Mouse (Mus musculus): ENCODE data around the gene Chchd4. TPM values are rescaled to one million over a fixed set of nuclear protein-coding genes. Genes with fewer than 3 reads are reported as not detected.

The Chchd4 gene
- total RNA-seq (2021) = 10 to 100 TPM; 19.8 to 22.8 TPM

DNA sequence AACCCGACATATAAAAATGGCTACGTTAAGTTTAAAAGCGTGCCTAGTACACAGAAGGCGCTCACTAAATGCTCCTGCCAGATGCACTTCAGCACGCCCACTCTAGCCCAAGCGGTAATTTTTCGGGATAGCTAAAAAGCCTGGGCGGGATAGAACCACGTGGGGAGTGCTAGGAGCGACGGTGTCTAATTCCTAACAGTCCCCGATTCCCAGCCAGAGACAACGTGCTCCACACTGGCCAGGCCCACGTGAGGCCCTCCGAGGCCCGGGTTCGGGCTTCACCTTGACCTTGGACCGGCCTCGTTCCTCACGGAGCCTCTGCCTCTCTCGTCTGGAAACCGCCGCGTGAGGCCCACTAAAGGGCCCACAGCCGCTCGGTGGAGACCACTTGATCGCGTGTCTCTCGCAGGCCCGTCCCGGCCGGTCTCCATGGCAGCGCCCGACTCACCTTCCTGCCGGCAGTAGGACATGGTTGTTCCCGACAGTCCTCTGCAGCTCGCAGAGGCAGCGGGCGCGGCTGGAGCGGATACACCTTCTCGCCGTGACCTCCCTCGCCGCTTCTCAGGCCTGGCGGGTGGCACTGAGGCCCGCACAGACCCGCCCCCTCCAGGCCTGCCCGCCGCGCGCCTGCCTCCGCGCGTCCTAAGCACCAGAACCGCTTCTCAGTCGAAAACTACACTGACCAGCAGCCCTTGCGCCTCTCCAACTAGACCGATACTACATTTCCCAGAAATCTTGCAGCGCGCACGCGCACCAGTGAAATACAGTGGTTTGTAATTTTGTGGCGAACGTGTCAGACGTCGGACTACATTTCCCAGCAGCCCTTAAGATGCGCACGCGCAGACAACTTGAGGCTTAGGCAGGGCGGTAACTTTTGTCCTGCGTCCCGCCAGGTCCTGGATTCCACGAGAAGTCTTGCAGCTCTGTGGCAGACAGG is at the start of gene Chchd4, which contains the start of gene Tmem43:
TSS of gene Chchd4 (minus strand) at position 679 of the 937 bp plus-strand sequence.
TSS of gene Tmem43 (plus strand) at position 836 of the 937 bp plus-strand sequence.
- peak; percentile 99 for DNase-seq

- DNase-seq = no peak
Observed at GRCm38 (mm10) chr6:91522816-91523215, 49.5 kb upstream of the Chchd4 start.

DNA sequence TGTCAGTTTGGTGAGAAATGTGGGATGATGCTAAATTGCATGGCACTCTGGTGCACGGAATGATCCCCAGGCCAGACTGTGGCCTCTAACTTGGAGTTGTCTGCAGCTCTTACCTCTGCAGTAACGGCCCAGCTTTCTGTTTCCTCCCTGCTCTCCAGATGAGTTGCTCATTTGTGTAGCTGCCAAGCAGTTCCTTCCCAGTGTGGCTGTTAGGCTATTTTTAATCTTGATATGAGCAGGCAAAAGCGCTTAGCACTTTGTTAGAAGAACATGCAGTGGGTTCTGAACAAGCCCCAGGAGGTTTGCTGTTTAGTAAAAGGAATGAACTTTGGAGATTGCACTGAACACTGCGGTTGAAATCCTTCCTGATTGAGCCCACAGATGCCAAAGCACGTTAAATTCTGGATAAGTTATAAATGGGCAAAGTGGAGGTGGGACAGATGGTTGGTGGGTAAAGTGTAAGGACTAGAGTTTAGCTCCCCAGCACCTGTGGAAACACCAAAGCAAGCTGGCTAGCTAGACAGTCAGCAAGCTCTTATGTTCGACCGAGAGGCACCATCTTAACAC is 45.2 kb upstream of the Chchd4 start:
- DNase-seq = no peak

DNA sequence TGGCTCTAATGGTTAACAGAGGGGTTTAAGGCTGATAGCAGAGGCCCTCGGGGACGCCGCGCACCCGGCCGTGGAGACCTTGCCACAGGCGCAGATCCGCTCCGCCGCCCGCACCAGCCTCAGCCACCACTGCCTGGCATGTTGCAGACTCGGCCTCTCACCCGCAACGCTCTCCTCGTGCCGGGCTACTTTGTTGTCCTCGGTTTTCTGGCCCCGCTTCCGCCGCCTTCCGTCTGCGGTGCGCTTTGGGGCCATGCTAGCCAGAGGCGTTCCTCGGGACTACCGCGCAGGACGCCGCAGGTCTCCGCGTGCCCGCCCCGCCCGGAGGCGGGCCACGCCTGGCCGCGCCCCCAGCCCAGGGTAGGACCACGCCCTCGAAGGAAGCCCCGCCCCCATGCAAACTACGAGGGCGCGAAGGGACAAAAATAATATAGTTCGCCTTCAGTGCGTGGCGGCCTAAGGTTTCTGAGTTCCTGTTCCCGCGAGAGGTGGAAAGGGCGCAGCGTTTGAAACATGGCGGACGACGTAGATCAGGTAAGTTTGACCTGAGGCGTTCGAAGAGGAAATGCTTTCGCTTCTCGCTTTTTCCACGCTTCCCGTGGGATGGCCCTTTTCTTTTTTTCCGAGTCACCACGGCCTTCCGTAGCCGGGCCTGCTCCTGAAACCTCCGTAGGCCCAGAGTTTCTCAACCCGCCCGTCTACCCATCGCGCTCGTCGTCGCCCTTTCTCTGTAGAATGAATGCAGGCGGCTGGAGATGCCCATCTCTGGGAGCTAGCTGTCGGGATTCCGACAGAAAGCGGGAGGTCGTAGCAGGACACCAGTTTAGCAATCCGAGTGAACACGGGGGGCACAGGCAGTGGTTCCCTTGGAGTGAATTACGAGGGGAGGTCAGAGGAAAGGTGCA is 42.5 kb upstream of the Chchd4 start, which contains the start of the genes Xpc and Lsm3:
TSS of gene Xpc (minus strand) at position 344 of the 905 bp plus-strand sequence.
TSS of gene Lsm3 (plus strand) at position 384 of the 905 bp plus-strand sequence.
- peak; percentile 97 to 99 for DNase-seq

GRCm38 (mm10) chr6:91514737-91515362 is 41.5 kb upstream of the Chchd4 start:
- no peak for DNase-seq

DNA sequence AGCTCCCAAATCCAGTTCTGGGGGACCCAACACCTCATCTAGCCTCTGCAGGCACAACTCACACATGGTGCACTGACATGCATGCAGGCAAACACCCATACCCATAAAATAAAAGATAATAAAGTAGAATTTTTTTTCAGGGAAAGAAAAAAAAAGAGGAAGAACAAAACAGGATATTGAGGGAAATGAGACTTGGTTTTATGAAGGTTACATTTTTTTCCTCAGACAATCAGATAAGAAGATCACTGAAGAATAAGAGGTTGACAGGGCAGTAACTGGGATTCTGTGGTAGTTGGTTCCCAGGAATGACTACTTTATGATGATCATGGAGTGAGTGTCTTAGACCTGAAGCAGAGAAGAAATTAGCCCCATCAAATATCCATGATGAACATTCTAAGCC is 40.8 kb upstream of the Chchd4 start:
- no peak for DNase-seq

- no peak for DNase-seq
Observed at GRCm38 (mm10) chr6:91510211-91510610, 36.9 kb upstream of the Chchd4 start.

- DNase-seq = peak; percentile 39 to 57
Observed at GRCm38 (mm10) chr6:91509326-91509725, 36.0 kb upstream of the Chchd4 start.

GRCm38 (mm10) chr6:91508041-91508440 is 34.7 kb upstream of the Chchd4 start:
- DNase-seq = no peak

DNA sequence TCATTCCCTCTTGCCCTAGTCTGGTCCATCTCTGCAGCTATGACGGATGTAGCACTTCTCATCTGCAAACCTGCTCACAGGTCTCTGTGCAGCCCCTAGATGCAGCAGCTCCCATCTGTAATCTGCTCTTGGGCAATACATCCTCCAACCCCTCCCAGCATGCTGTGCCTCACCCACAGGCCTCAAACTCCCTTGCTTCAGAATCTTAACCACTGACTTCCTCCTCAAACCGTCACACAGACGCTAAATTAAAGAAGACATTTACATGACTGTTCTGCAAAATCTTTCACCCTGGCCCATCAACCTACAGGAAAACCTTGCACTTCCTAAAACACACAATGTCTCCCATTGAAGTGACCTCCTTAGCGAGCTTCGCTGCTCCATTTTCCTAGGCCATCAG is 32.7 kb upstream of the Chchd4 start:
- DNase-seq = no peak

GRCm38 (mm10) chr6:91503302-91503701 is 30.0 kb upstream of the Chchd4 start:
- DNase-seq = no peak

DNA sequence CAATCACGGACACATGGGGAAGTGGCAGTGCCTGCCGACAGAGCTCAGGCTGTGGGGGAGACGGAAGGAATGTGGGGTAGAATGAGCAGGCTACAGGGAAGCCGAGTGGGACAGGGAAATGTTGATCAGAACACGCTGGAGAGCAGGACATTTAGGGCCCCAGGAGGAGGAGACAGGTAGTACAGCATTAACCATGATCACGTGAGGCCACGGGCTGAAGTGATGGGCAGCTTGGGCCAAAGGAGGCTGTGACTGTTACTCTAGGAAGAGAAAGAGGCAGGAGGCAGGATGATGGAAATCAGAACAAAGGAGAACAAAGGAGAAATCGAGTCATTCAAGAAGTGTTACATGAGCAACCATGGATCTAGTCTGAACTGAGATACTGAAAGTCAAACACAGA is 21.2 kb upstream of the Chchd4 start:
- DNase-seq = no peak

GRCm38 (mm10) chr6:91493053-91493452 is 19.7 kb upstream of the Chchd4 start:
- DNase-seq = no peak

DNA sequence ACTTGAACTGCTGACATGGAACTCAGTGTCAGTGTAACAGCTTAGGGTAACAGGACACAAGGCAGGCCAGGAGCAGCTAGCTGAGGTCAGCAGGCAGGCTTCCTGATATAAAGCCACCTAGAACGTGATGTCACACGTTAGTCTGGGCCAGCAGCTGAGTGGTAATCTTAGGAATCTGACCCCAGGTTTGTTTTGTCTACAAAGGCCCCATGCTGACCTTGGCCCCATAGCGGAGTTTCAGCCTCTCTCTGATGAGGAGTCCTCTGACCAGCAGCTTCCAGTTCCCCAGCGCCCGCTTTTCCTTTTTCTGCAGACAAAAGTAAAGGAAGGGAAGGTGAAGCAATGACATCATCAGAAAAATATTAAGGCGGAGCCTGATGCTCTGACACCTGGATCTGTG is 17.7 kb upstream of the Chchd4 start:
- DNase-seq = no peak

- peak; percentile 50 to 60 for DNase-seq
Observed at GRCm38 (mm10) chr6:91489872-91490271, 16.5 kb upstream of the Chchd4 start.

GRCm38 (mm10) chr6:91488496-91489212 is 15.3 kb upstream of the Chchd4 start:
- no peak for DNase-seq

DNA sequence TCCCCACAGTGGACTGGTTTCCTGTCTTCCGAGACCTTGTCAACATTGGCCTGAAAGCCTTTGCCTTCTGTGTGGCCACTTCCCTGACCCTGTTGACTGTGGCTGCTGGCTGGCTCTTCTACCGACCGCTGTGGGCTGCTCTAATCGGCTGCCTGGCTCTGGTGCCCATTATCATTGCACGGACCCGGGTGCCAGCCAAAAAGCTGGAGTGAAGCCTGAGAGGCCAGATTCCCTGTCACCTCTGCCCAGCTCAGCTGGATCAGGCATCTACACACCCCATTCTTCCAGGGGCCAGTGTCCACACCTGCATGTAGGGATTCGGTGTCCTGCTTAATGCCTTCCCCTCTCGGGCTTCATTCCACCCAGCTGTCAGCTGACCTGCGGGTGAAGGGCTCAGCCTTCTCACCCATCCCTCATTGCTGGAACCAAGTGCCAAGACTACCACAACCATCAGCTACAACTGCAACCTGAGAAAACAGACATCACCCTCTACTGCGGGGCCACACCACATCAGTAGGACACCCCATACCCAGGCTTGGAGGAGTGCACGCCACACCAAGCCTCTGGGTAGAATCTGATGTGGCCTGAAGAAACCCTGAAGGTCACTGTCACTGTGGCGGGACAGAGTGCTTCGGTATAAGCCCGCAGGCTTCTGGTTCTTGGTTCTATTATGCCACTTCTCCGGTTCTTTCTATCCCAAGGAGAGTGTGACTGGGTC is 13.5 kb upstream of the Chchd4 start:
- no peak for DNase-seq

- no peak for DNase-seq
Observed at GRCm38 (mm10) chr6:91483371-91483770, 10.0 kb upstream of the Chchd4 start.

GRCm38 (mm10) chr6:91476541-91476940 is 3.2 kb upstream of the Chchd4 start:
- no peak for DNase-seq

DNA sequence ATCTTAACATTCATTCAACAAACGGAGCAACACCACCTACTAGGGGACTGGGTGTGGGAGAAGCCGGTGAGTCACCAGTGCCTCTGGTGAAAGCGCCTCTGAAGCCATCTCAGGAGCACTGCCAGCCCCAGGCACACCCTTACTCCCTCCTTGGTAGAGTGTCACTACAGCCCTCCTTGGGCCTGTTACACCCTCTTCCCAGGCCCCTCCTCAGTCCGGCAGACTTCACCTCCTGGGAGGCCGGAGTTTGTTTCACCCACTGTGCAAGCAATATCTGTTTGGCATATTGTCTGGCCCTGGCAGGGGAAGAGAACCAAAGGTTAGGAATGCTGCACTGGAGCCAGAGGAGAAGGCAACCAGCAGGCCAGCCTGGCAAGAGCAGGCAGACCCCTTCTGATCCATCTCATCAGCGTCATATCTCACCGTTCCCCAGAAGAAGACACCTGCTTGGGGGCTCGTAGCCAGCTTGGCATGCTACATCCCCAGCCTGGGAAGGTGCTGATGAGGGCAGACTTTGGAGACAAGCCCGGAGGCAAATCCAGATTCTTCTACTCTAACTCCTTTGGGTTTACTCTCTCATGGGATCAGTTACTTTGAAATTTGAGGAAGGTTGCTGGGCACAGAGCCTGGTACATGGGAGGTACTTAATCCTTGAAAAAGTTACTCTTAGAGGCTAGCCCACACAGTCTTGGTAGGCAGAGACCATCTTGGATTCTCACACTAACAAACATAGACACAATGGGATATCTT is 1.3 kb upstream of the Chchd4 start:
- DNase-seq = no peak
